Mouse (Mus musculus) kidney, adult 2 months (tissue): ENCODE measurements around the gene Vmn2r92. TPM values are rescaled to one million over a fixed set of nuclear protein-coding genes. Genes with fewer than 3 reads are reported as not detected.
"Not testable (repeated sequence)": the region's sequence is repeated elsewhere in the genome, so short reads cannot be mapped to it uniquely, and the experiment has no call there.

Experiments
- DNase-seq: peaks from one replicate; pipeline ENCODE4 v3.0.0; 2021
- H3K27ac ChIP-seq: fragments of 200-500 bp; 2 replicates; pipeline ENCODE4 v1.5.1; 2012; ENCODE audit warnings: low read depth, low read length, control low read depth, inconsistent platforms; ENCODE audit not compliant: insufficient read depth
- H3K27me3 ChIP-seq: fragments of 200-500 bp; replicated peaks from 2 replicates; pipeline ENCODE4 v1.6.1; 2012; ENCODE audit warnings: mild to moderate bottlenecking, moderate library complexity, low read length, inconsistent platforms; ENCODE audit not compliant: control insufficient read depth, insufficient read depth
- H3K36me3 ChIP-seq: fragments of 200-500 bp; 2 replicates; pipeline ENCODE4 v1.6.1; 2012; ENCODE audit warnings: mild to moderate bottlenecking, moderate library complexity, low read length, inconsistent platforms; ENCODE audit not compliant: control insufficient read depth, insufficient read depth
- H3K4me1 ChIP-seq: fragments of 200-500 bp; 2 replicates; pipeline ENCODE4 v1.6.1; 2011; ENCODE audit warnings: low read length; ENCODE audit not compliant: control insufficient read depth, insufficient read depth
- H3K4me3 ChIP-seq: fragments of 200-500 bp; 2 replicates; pipeline ENCODE4 v1.5.1; 2011; ENCODE audit warnings: mild to moderate bottlenecking, low read depth, low read length, control low read depth; ENCODE audit not compliant: insufficient read depth
- CTCF ChIP-seq: fragments of 200-500 bp; conservative IDR thresholded peaks from 2 replicates; pipeline ENCODE4 v1.5.1; 2011; ENCODE audit warnings: low read depth, mild to moderate bottlenecking, control low read depth, low read length, moderate library complexity, mixed read lengths; ENCODE audit not compliant: insufficient read depth, insufficient read length
- POLR2A ChIP-seq: fragments of 200-500 bp; IDR thresholded peaks from one replicate; pipeline ENCODE4 v1.6.1; 2011; ENCODE audit warnings: low read depth, low read length, control low read depth
- WGBS: fragments of 180-500 bp; shearing (Covaris S2); methylation state at CpG from one replicate; pipeline ENCODE4 v1.1.7; 2018; 5-methylcytosine and 5-hydroxymethylcytosine counted together
- polyA plus RNA-seq: library from polyadenylated mRNA; depleted of rRNA; stranded (reverse); fragments of >200 nt; gene quantifications from 2 replicates; pipeline ENCODE4 v1.2.3, GENCODE M21; 2012; rRNA removed

Gene Vmn2r92
- not detected in 2 replicates for polyA plus RNA-seq

DNA sequence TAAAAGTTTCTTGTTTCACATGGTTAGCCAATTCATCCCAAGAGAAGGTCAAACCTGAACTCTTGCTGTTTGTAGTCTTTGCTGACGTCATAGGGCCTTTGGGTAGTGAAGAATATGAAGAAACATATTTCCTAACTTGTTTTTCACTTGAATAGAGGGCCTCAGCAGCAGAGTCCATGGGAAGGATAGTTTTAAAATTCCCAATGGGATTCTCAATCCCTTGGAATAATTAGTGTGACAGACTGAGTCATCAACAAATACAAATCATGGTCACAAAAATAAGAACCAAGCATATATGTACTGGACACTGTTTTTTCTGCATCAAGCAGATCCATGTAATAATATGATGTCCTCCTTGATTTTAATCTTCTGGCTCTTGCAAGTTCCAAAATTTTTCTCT is at the start of gene Vmn2r92:
Gene Vmn2r92 (plus strand): TSS at position 301 of the 400 bp plus-strand sequence.
- not testable (repeated sequence) for H3K27me3 ChIP-seq, H3K4me3 ChIP-seq, DNase-seq, H3K4me1 ChIP-seq, H3K36me3 ChIP-seq, H3K27ac ChIP-seq
- WGBS = 55% methylated on average over 1 of the region's 1 CpGs

DNA sequence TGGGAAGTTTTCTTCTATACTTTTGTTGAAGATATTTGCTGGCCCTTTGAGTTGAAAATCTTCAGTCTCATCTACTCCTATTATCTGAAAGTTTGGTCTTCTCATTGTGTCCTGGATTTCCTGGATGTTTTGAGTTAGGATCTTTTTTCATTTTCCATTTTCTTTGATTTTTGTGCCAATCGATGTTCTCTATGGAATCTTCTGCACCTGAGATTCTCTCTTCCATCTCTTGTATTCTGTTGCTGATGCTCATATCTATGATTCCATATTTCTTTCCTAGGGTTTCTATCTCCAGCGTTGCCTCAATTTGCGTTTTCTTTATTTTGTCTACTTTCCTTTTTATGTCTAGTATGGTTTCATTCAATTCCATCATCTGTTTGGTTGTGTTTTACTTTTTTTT is 49.4 kb upstream of the Vmn2r92 start:
- not testable (repeated sequence) for H3K4me1 ChIP-seq, H3K27ac ChIP-seq, H3K27me3 ChIP-seq, H3K36me3 ChIP-seq, DNase-seq, H3K4me3 ChIP-seq
- 72% methylated on average over 3 of the region's 3 CpGs for WGBS

DNA sequence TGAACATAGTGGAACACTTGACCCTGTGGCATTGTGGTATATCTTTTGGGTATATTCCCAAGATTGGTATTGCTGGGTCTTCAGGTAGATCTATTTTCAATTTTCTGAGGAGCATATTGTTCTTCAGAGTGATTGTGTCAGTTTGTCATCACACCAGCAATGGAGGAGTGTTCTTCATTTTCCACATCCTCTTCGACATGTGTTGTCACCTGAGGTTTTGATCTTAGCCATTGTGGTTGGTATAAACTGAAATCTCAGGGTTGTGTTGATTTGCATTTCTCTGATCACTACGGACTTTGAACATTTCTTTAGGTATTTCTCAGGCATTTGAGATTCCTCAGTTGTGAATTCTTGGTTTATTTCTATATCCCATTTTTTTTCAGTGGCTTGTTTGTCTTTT is 9.5 kb downstream of the Vmn2r92 start:
- H3K4me3 ChIP-seq, H3K4me1 ChIP-seq, H3K27ac ChIP-seq, H3K36me3 ChIP-seq, H3K27me3 ChIP-seq, DNase-seq: not testable (repeated sequence)
- WGBS = 58% methylated on average over 2 of the region's 2 CpGs

DNA sequence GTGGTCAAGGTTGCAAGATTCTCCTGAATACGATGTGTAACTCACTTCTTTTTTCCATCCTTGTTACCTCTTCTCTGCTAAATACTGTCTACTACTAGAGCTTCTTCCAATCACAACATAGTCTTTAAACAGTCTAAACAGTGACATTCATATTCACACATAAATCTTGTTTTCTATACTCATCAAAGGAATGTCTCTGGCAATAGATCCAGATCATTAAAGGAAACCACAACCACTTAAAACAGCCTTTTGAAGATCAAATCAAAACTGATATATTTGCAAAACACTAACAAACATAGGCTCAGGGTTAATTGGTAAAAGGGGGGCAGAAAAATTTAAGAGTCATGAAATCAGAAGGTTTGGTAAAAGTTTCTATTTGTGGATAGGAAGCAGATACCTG is 38.0 kb downstream of the Vmn2r92 start:
- Histone ChIP-seq H3K4me1 (no peaks in the 10 kb centered on the region), H3K36me3 (no peaks in the 10 kb centered on the region), H3K27me3 (no peaks in the 10 kb centered on the region), H3K4me3 (no peak overlapping the region), H3K27ac (no peak overlapping the region)
- 79% methylated on average over 1 of the region's 1 CpGs for WGBS
- no peak for TF ChIP-seq CTCF
- TF ChIP-seq POLR2A = no peak
- no peak for DNase-seq

DNA sequence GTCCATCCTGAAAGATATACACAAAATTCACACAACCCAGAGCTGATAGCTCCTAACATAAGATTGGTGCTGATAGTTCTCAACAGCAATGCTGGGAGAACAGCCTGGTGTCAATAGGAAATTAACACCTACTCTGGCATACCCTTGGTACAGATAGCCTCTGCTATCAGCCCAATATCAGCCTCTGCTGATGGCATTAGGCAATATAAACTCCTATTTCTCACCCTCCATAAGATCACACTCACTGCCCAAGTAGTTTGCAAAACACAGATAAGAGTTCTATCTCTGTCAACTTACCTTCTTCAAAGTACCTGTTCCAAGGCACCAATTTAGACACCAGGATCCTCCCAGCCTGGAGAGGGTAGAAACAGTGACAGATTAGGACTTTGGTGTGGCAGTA is 69.6 kb downstream of the Vmn2r92 start:
- Histone ChIP-seq H3K27me3 (no peaks in the 10 kb centered on the region), H3K27ac (no peak overlapping the region), H3K4me1 (no peaks in the 10 kb centered on the region), H3K4me3 (no peak overlapping the region), H3K36me3 (no peaks in the 10 kb centered on the region)
- no peak for DNase-seq
- no peak for TF ChIP-seq POLR2A
- no peak for TF ChIP-seq CTCF

DNA sequence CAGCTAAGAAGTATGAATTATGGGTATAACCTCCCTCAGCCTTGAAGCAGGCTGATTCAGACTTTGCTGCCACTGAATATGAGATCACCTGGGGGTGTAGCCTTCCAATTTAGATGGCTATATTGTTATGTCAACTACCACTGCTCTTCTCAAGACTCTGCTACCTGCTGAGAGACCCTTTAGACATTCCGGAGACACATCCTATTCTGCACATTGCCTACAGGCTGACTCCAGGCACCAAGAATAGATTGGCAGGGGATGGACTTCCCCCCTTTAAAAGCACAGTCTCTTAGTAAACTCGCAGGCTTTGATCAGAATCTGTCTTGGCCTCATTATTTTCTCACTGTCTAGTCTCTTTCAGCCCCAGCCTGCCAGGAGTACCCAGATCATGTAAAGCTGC is 80.3 kb downstream of the Vmn2r92 start:
- H3K4me3 ChIP-seq = no peak overlapping the region
- H3K27me3 ChIP-seq = no peaks in the 10 kb centered on the region
- 77% methylated on average over 2 of the region's 2 CpGs for WGBS
- H3K4me1 ChIP-seq = no peaks in the 10 kb centered on the region
- DNase-seq = no peak
- TF ChIP-seq CTCF = no peak
- TF ChIP-seq POLR2A = no peak
- H3K36me3 ChIP-seq = no peaks in the 10 kb centered on the region
- H3K27ac ChIP-seq = no peak overlapping the region

DNA sequence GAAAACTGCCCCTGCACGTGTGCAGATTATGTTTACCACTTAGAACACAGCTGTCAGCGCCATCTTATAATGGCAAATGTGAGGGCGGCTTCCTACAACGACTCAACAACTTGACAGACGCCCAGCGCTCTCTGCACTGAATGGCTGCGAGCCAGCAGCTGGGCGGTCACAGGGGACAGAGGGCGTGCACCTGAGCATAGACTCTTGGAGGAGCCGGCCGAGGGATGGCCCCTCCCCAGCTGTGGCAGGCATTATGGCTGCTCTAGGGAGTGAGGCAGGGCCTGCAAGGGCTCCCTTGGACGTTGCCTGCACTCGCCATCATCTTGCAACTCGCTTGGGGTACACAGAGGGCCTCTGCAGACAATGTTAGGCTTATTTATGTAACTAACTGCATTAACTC is 85.2 kb downstream of the Vmn2r92 start:
- no peak for TF ChIP-seq CTCF
- TF ChIP-seq POLR2A = no peak
- WGBS = 72% methylated on average over 14 of the region's 14 CpGs
- no peaks in the 10 kb centered on the region for H3K36me3 ChIP-seq
- no peak for DNase-seq
- H3K27me3 ChIP-seq = no peaks in the 10 kb centered on the region
- H3K4me1 ChIP-seq = no peaks in the 10 kb centered on the region
- no peak overlapping the region for H3K27ac ChIP-seq
- H3K4me3 ChIP-seq = no peak overlapping the region

Other genes with a start within 250 kb of the Vmn2r92 start
- not detected in 2 replicates for gene Fpr-rs4, start 130.2 kb upstream of the Vmn2r92 start, polyA plus RNA-seq
- gene Vmn2r124, start 102.5 kb upstream of the Vmn2r92 start, polyA plus RNA-seq = not detected in 2 replicates
- gene Vmn2r91, start 66.9 kb upstream of the Vmn2r92 start, polyA plus RNA-seq = not detected in 2 replicates
- not detected in 2 replicates for gene Vmn2r94, start 125.9 kb downstream of the Vmn2r92 start, polyA plus RNA-seq
- not detected in 2 replicates for gene Vmn2r93, start 146.2 kb downstream of the Vmn2r92 start, polyA plus RNA-seq